Mouse (Mus musculus) kidney, embryonic 14.5 days (tissue): ENCODE measurements around the gene Efnb3. TPM values are rescaled to one million over a fixed set of nuclear protein-coding genes. Genes with fewer than 3 reads are reported as not detected.
"Not testable (repeated sequence)": the region's sequence is repeated elsewhere in the genome, so short reads cannot be mapped to it uniquely, and the experiment has no call there.

Experiments used
- ATAC-seq: fragments of 200-750 bp; cut with Nextera tagmentation; 2 replicates; pipeline ENCODE4 v1.8.0; 2017; ENCODE audit warnings: moderate number of reproducible peaks, mild to moderate bottlenecking, moderate TSS enrichment, moderate library complexity; ENCODE audit not compliant: low FRiP score, low TSS enrichment
- H3K27ac ChIP-seq: fragments of 300-500 bp; sonication (generic); 2 replicates; pipeline ENCODE4 v1.5.1; 2014; ENCODE audit warnings: low read depth, mild to moderate bottlenecking, low read length, moderate library complexity, mixed read lengths
- H3K27me3 ChIP-seq: fragments of 300-500 bp; sonication (generic); 2 replicates; pipeline ENCODE4 v1.6.1; 2014; ENCODE audit warnings: mild to moderate bottlenecking, low read length; ENCODE audit not compliant: control insufficient read depth, insufficient read depth
- H3K36me3 ChIP-seq: fragments of 300-500 bp; sonication (generic); 2 replicates; pipeline ENCODE4 v1.6.1; 2014; ENCODE audit warnings: low read length, mixed read lengths; ENCODE audit not compliant: control insufficient read depth, insufficient read depth
- H3K4me1 ChIP-seq: fragments of 300-500 bp; sonication (generic); 2 replicates; pipeline ENCODE4 v1.6.1; 2014; ENCODE audit warnings: low read length, mixed read lengths; ENCODE audit not compliant: control insufficient read depth, insufficient read depth
- H3K4me2 ChIP-seq: fragments of 300-500 bp; sonication (generic); replicated peaks from 2 replicates; pipeline ENCODE4 v1.6.1; 2014; ENCODE audit warnings: low read depth, mild to moderate bottlenecking, low read length
- H3K4me3 ChIP-seq: fragments of 300-500 bp; sonication (generic); 2 replicates; pipeline ENCODE4 v1.5.1; 2014; ENCODE audit warnings: mild to moderate bottlenecking, low read length
- H3K9ac ChIP-seq: fragments of 300-500 bp; sonication (generic); 2 replicates; pipeline ENCODE4 v1.6.1; 2014; ENCODE audit warnings: low read depth, mild to moderate bottlenecking, low read length, moderate library complexity
- H3K9me3 ChIP-seq: fragments of 300-500 bp; sonication (generic); 2 replicates; pipeline ENCODE4 v1.6.1; 2016; ENCODE audit warnings: low read length; ENCODE audit not compliant: control insufficient read depth
- WGBS: fragments of 180-500 bp; shearing (Covaris S2); extraction: QIAGEN DNeasy Blood & Tissue Kit; methylation state at CpG from one replicate; pipeline ENCODE4 v1.1.7; 2014; 5-methylcytosine and 5-hydroxymethylcytosine counted together
- polyA plus RNA-seq: library from polyadenylated mRNA; unstranded; fragments of >200 nt; fragmentation: Nextera tagmentation; extraction: Ambion mirVana; gene quantifications from 2 replicates; pipeline ENCODE4 v1.2.1, GENCODE M21; 2014

The Efnb3 gene
- polyA plus RNA-seq, 1 experiment from 2014 or later: 3.9 TPM

DNA sequence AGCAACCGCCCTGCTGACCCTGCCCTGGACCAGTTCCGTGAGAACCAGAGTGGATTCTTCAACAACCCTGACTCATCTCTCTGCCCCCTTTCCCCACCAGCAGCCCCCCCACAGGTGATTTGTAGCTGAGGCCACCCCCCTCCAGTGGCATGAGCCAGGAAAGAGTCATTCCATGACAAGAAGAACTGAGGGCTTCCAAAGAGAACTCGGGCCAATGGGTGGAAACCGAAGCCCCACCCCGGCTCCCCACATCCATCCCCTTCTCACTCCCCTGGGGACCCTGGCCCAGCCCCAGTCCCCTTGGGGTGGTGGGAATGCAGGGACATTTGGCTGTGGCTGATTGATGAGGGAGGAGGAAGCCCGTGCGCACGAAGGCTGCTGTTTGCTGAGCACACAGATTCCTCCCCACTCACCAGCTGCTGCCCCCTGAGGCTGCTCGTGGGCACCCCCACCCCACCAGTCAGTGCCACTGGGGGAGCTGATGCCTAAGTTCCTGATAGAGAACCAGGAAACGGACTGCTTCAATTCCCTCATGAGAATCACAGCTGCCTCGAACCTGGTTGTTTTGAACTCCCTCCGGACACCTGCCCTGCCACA is 10.8 kb downstream of the Efnb3 start, which contains the start of gene Dnah2:
Dnah2 (minus strand) TSS at position 51 of the 597 bp plus-strand sequence.
- ATAC-seq: no peak
- no peaks in the 10 kb centered on the region for H3K9me3 ChIP-seq
- H3K27ac ChIP-seq: no peak within 1 kb of the TSS
- H3K4me1 ChIP-seq: peaks cover 9% of the 10 kb centered on the region
- H3K9ac ChIP-seq: 0 out of 2 replicates have a peak within 1 kb of the TSS, but pooled peaks have one; percentile 7
- H3K27me3 ChIP-seq: no peaks in the 10 kb centered on the region; the same call in 1 of the 2 replicates
- H3K4me2 ChIP-seq: no peak within 1 kb of the TSS
- H3K36me3 ChIP-seq: no peaks in the 10 kb centered on the region
- WGBS: 38% methylated on average over 12 of the region's 12 CpGs
- no peak within 1 kb of the TSS for H3K4me3 ChIP-seq

DNA sequence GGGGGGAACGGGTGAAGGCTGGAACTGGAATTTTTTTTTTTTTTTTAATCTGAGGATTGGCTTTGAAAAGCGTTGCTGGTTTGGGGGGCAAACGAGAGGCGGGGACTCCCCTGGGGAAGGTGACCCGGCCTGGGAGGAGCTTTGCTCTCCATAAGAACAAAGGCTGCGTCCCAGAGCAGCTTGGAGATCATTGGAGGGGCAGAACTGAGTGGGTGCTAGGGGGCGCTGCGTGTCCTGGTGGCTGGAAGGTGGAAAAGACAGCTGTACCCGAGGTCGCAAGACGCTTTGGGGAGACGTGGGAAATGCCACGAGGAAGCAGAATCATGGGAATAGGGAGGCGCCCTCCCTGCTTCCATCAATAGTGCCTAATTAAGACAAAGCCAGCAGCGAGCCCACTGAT is 12.9 kb downstream of the Efnb3 start:
- ATAC-seq: peak; percentile 26; the same call in 1 of the 2 replicates
- Histone ChIP-seq H3K36me3 (no peaks in the 10 kb centered on the region), H3K4me3 (peak overlapping the region; percentile 51), H3K27me3 (no peaks in the 10 kb centered on the region; the same call in 1 of the 2 replicates), H3K9me3 (no peaks in the 10 kb centered on the region), H3K4me1 (peaks cover 9% of the 10 kb centered on the region), H3K27ac (peak overlapping the region; percentile 73), H3K9ac (peak overlapping the region; percentile 74), H3K4me2 (peak overlapping the region; percentile 91)
- WGBS: 3% methylated on average over 15 of the region's 15 CpGs

DNA sequence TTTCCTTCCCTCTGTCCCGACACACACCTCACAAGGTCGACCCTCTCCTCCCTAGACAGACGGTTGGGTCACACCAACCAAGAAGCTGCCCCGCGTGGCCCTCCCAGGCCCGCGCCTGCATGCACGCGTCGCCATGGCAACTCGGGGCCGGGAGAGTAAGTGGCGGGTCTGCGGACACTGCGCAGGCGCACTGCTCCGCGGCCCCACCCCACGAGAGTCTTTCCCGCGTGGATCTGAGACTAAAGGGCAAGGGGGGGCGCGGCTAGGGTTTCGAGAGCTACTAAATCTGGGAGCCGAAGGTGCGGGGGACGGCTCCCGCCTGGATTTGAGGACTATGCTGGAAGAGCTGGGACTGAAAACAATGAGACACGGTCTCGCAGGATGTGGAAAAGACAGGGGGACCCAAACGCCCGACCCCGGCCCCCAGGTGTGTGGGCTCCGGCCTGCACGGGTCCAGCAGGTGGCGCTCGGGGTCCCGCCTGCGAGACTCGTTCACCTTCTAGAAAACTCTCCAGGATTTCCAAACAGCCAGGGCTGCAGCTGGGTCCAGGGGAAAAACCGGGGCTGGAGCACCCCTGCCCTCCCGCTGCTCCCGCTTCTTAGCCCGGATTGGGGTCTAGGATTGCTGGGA is 13.5 kb downstream of the Efnb3 start:
- Histone ChIP-seq H3K27ac (peak overlapping the region; percentile 73), H3K9me3 (no peaks in the 10 kb centered on the region), H3K9ac (peak overlapping the region; percentile 74), H3K4me3 (peak overlapping the region; percentile 51), H3K27me3 (no peaks in the 10 kb centered on the region; the same call in 1 of the 2 replicates), H3K36me3 (no peaks in the 10 kb centered on the region), H3K4me1 (peaks cover 9% of the 10 kb centered on the region), H3K4me2 (peak overlapping the region; percentile 91)
- WGBS: under 1% methylated on average over 44 of the region's 44 CpGs
- peak; percentile 78 for ATAC-seq

DNA sequence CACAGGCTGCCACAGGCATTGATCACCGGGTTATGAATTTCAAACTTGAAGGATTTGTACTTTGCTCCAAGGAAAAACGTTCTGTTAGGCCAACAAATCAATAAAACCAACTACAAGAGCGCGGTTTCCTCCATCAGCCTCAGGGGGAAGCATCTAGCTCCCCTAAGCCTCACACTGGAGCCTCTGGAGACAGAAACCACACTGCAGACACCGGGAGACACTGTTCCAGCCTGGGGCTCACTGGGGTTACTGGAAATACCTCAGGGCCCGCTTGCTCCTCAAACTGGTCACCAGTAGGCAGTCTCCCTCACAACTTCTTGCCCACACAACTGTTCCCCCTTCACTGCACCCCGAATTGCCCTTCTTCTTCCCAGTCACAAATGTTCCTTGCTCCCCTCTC is 14.0 kb downstream of the Efnb3 start:
- Histone ChIP-seq H3K27ac (peak overlapping the region; percentile 73), H3K4me1 (peaks cover 9% of the 10 kb centered on the region), H3K36me3 (no peaks in the 10 kb centered on the region), H3K9ac (peak overlapping the region; percentile 74), H3K27me3 (no peaks in the 10 kb centered on the region; the same call in 1 of the 2 replicates), H3K9me3 (no peaks in the 10 kb centered on the region), H3K4me2 (peak overlapping the region; percentile 91), H3K4me3 (peak overlapping the region; percentile 51)
- peak; percentile 43; the same call in 1 of the 2 replicates for ATAC-seq
- 18% methylated on average over 7 of the region's 7 CpGs for WGBS

DNA sequence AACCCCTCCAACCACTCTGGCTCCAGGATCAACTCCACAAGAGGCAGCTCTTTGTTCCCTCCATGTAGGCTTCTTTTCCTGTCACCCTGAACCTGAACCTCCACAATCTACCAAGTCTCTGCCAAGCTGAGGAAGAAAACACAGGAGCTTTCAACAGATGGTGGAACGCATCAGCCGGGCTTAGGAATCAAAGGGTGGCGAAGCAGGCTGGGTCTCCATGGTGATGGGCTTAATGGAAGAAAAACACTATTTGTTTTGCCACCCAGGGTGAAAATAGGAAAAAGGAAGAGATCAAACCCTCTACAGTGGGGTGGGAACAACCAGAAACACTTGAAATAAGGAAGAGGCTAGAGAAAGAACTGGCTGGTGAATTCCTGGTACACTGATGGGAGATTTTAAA is 16.4 kb downstream of the Efnb3 start:
- H3K4me3 ChIP-seq: no peak overlapping the region
- WGBS: 39% methylated on average over 3 of the region's 3 CpGs
- H3K4me1 ChIP-seq: peaks cover 6% of the 10 kb centered on the region
- no peaks in the 10 kb centered on the region for H3K9me3 ChIP-seq
- no peak for ATAC-seq
- H3K36me3 ChIP-seq: no peaks in the 10 kb centered on the region
- no peak overlapping the region for H3K4me2 ChIP-seq
- no peak overlapping the region for H3K9ac ChIP-seq
- no peak overlapping the region for H3K27ac ChIP-seq
- H3K27me3 ChIP-seq: no peaks in the 10 kb centered on the region; the same call in 1 of the 2 replicates

DNA sequence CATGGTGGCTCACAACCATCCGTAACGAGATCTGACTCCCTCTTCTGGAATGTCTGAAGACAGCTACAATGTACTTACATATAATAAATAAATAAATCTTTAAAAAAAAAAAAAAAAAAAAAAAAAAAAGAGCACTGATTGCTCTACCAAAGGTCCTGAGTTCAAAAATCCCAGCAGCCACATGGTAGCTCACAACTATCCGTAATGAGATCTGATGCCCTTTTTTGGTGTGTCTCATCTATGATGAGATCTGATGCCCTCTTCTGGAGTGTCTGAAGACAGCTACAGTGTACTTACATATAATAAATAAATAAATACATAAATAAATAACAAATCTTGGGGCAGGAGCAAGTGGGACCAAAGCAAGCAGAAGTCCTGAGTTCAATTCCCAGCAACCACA is 18.3 kb downstream of the Efnb3 start:
- WGBS: 77% methylated on average over 1 of the region's 3 CpGs
- H3K4me2 ChIP-seq: not testable (repeated sequence)

DNA sequence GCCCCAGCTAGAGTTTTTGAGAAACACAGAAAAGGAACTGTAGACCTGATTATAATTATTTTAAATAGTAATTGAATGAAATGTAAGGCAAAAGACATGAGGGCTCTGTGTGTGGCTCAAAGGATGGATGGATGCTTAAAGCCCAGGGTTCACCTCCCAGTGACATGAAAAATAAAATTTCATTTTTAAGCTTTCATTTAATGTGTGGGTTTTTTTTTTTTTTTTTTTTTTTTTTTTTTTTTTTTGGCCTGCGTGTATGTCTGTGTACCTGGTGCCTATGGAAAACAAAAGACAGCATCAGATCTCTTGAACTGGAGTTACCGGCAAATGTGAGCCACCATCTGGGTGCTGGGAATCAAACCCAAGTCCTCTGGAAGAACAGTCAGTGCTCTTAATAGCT is 19.3 kb downstream of the Efnb3 start:
- Histone ChIP-seq H3K36me3 (no peaks in the 10 kb centered on the region), H3K9ac (no peak overlapping the region), H3K27me3 (no peaks in the 10 kb centered on the region), H3K9me3 (no peaks in the 10 kb centered on the region), H3K27ac (no peak overlapping the region), H3K4me1 (no peaks in the 10 kb centered on the region), H3K4me3 (no peak overlapping the region), H3K4me2 (no peak overlapping the region)
- WGBS: 95% methylated on average over 2 of the region's 2 CpGs
- ATAC-seq: no peak

More for the DNA sequence above, 18.3 kb downstream of the Efnb3 start:
- not testable (repeated sequence) for H3K9me3 ChIP-seq, H3K27ac ChIP-seq, H3K4me3 ChIP-seq, ATAC-seq, H3K4me1 ChIP-seq, H3K36me3 ChIP-seq, H3K27me3 ChIP-seq, H3K9ac ChIP-seq

DNA sequence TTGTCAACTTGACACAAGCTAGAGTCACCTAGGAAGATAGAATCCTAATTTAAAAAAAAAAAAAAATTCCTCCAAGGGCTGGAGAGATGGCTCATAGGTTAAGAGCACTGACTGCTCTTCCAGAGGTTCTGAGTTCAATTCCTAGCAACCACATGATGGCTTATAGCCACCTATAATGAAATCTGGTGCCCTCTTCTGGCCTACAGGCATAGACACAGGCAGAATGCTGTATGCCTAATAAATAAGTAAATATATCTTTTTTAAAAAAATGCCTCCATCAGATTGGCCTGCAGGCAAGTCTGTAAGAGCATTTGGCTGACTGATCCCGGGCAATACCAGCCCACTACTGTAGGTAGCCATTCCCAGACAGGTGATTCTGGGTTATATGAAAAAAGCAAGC is 25.0 kb downstream of the Efnb3 start:
- H3K4me2 ChIP-seq: no peak overlapping the region
- no peaks in the 10 kb centered on the region for H3K9me3 ChIP-seq
- WGBS: 71% methylated on average over 1 of the region's 1 CpGs
- no peak overlapping the region for H3K4me3 ChIP-seq
- no peaks in the 10 kb centered on the region for H3K27me3 ChIP-seq
- H3K36me3 ChIP-seq: no peaks in the 10 kb centered on the region
- no peak overlapping the region for H3K27ac ChIP-seq
- H3K4me1 ChIP-seq: no peaks in the 10 kb centered on the region
- ATAC-seq: no peak
- no peak overlapping the region for H3K9ac ChIP-seq

DNA sequence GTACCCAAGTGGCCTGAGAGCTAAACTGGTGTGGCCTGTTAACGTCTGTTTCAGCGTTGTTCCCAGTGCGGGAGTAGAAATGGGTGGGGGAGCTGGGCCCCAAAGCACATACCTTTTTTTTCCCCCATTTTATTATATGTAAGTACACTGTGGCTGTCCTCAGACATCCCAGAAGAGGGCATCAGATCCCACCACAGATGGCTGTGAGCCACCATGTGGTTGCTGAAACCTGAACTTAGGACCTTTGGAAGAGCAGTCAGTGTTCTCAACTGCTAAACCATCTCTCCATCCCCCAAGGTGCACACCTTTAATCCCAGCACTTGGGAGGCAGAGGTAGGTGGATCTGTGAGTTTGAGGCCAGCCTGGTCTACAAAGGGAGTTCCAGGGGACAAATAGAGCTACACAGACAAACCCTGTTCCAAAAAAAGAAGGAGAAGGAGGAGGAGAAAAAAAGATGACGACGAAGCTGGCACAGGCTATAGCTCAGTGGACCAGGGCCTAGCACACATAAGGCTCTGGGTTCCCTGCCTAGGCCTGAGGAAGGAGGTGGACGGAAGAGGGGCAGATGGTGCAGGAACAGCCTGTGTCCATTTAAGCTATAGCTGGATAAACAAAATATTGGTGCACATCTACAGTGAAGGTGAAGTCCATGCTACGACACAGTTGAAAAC is 27.4 kb downstream of the Efnb3 start:
- no peak overlapping the region for H3K9ac ChIP-seq
- no peak overlapping the region for H3K4me3 ChIP-seq
- no peaks in the 10 kb centered on the region for H3K9me3 ChIP-seq
- no peak overlapping the region for H3K4me2 ChIP-seq
- ATAC-seq: no peak
- H3K27me3 ChIP-seq: no peaks in the 10 kb centered on the region
- H3K27ac ChIP-seq: no peak overlapping the region
- 83% methylated on average over 7 of the region's 7 CpGs for WGBS
- H3K4me1 ChIP-seq: no peaks in the 10 kb centered on the region
- H3K36me3 ChIP-seq: no peaks in the 10 kb centered on the region
